Mouse (Mus musculus): ENCODE measurements around the gene Psmd1. TPM values are rescaled to one million over a fixed set of nuclear protein-coding genes. Genes with fewer than 3 reads are reported as not detected.

Psmd1 gene
- polyA plus RNA-seq, 1 experiment from 2014 or later = 113 TPM

- Histone ChIP-seq H3K4me2 (no peak overlapping the region), H3K36me3 (no peaks in the 10 kb centered on the region), H3K9me3 (replicated peaks) (no peaks in the 10 kb centered on the region), H3K9ac (no peak overlapping the region), H3K4me3 (no peak overlapping the region), H3K27ac (no peak overlapping the region), H3K27me3 (no peaks in the 10 kb centered on the region), H3K4me1 (replicated peaks) (0 out of 2 replicates have a peak, but pooled peaks cover 6% of the 10 kb centered on the region)
- ATAC-seq (replicated peaks; ENCODE audit: insufficient number of reproducible peaks, insufficient read depth, low FRiP score, low read depth) = no peak
- 69% methylated on average over 5 of the region's 5 CpGs for WGBS
Observed at GRCm38 (mm10) chr1:86147557-86147956, 83.4 kb downstream of the Psmd1 start.

GRCm38 (mm10) chr1:86148161-86148560 is 84.0 kb downstream of the Psmd1 start:
- no peaks in the 10 kb centered on the region for H3K27me3 ChIP-seq
- H3K36me3 ChIP-seq = no peaks in the 10 kb centered on the region
- H3K4me2 ChIP-seq = no peak overlapping the region
- no peak overlapping the region for H3K9ac ChIP-seq
- H3K4me1 ChIP-seq (replicated peaks) = 0 out of 2 replicates have a peak, but pooled peaks cover 6% of the 10 kb centered on the region
- ATAC-seq (replicated peaks; ENCODE audit: insufficient number of reproducible peaks, insufficient read depth, low FRiP score, low read depth) = no peak
- H3K9me3 ChIP-seq (replicated peaks) = no peaks in the 10 kb centered on the region
- H3K27ac ChIP-seq = no peak overlapping the region
- H3K4me3 ChIP-seq = no peak overlapping the region
- WGBS = 75% methylated on average over 9 of the region's 9 CpGs

- no peak overlapping the region for H3K9ac ChIP-seq
- WGBS = 73% methylated on average over 6 of the region's 6 CpGs
- peaks cover 14% of the 10 kb centered on the region for H3K4me1 ChIP-seq (replicated peaks)
- no peak overlapping the region for H3K4me3 ChIP-seq
- ATAC-seq (replicated peaks; ENCODE audit: insufficient number of reproducible peaks, insufficient read depth, low FRiP score, low read depth) = no peak
- H3K4me2 ChIP-seq = no peak overlapping the region
- H3K27ac ChIP-seq = no peak overlapping the region
- no peaks in the 10 kb centered on the region for H3K9me3 ChIP-seq (replicated peaks)
- no peaks in the 10 kb centered on the region for H3K36me3 ChIP-seq
- no peaks in the 10 kb centered on the region for H3K27me3 ChIP-seq
Observed at GRCm38 (mm10) chr1:86150929-86151328, 86.7 kb downstream of the Psmd1 start.

GRCm38 (mm10) chr1:86151376-86151775 is 87.2 kb downstream of the Psmd1 start:
- H3K27ac ChIP-seq = no peak overlapping the region
- no peak overlapping the region for H3K4me3 ChIP-seq
- H3K27me3 ChIP-seq = no peaks in the 10 kb centered on the region
- no peaks in the 10 kb centered on the region for H3K9me3 ChIP-seq (replicated peaks)
- peaks cover 14% of the 10 kb centered on the region for H3K4me1 ChIP-seq (replicated peaks)
- H3K36me3 ChIP-seq = no peaks in the 10 kb centered on the region
- no peak overlapping the region for H3K9ac ChIP-seq
- WGBS = 58% methylated on average over 7 of the region's 7 CpGs
- H3K4me2 ChIP-seq = no peak overlapping the region
- no peak for ATAC-seq (replicated peaks; ENCODE audit: insufficient number of reproducible peaks, insufficient read depth, low FRiP score, low read depth)

GRCm38 (mm10) chr1:86152618-86153017 is 88.4 kb downstream of the Psmd1 start:
- no peaks in the 10 kb centered on the region for H3K36me3 ChIP-seq
- no peak overlapping the region for H3K4me3 ChIP-seq
- H3K4me1 ChIP-seq (replicated peaks) = peaks cover 14% of the 10 kb centered on the region
- no peak overlapping the region for H3K27ac ChIP-seq
- H3K4me2 ChIP-seq = no peak overlapping the region
- no peaks in the 10 kb centered on the region for H3K9me3 ChIP-seq (replicated peaks)
- no peak for ATAC-seq (replicated peaks; ENCODE audit: insufficient number of reproducible peaks, insufficient read depth, low FRiP score, low read depth)
- H3K27me3 ChIP-seq = no peaks in the 10 kb centered on the region
- WGBS = 80% methylated on average over 1 of the region's 1 CpGs
- H3K9ac ChIP-seq = no peak overlapping the region

- Histone ChIP-seq H3K36me3 (no peaks in the 10 kb centered on the region), H3K9me3 (replicated peaks) (no peaks in the 10 kb centered on the region), H3K4me1 (replicated peaks) (peaks cover 14% of the 10 kb centered on the region), H3K9ac (peak within 1 kb of the TSS; percentile 78), H3K27me3 (no peaks in the 10 kb centered on the region), H3K27ac (peak within 1 kb of the TSS; percentile 85), H3K4me3 (peak within 1 kb of the TSS; percentile 97), H3K4me2 (peak within 1 kb of the TSS; percentile 93)
- ATAC-seq (replicated peaks; ENCODE audit: insufficient number of reproducible peaks, insufficient read depth, low FRiP score, low read depth) = peak; percentile 100
- 4% methylated on average over 40 of the region's 40 CpGs for WGBS
Observed at GRCm38 (mm10) chr1:86154133-86154823, 90.1 kb downstream of the Psmd1 start, which contains the start of gene Armc9. Gene Armc9 (plus strand): TSS chr1:86154780.

GRCm38 (mm10) chr1:86154824-86155164 is 90.6 kb downstream of the Psmd1 start:
- no peaks in the 10 kb centered on the region for H3K36me3 ChIP-seq
- H3K27me3 ChIP-seq = no peaks in the 10 kb centered on the region
- WGBS = under 1% methylated on average over 18 of the region's 18 CpGs
- no peak overlapping the region for H3K27ac ChIP-seq
- no peak for ATAC-seq (replicated peaks; ENCODE audit: insufficient number of reproducible peaks, insufficient read depth, low FRiP score, low read depth)
- peak overlapping the region; percentile 78 for H3K9ac ChIP-seq
- peak overlapping the region; percentile 97 for H3K4me3 ChIP-seq
- H3K4me1 ChIP-seq (replicated peaks) = peaks cover 14% of the 10 kb centered on the region
- H3K9me3 ChIP-seq (replicated peaks) = no peaks in the 10 kb centered on the region
- H3K4me2 ChIP-seq = peak overlapping the region; percentile 93

- Histone ChIP-seq H3K4me2 (no peak overlapping the region), H3K9me3 (replicated peaks) (no peaks in the 10 kb centered on the region), H3K27ac (no peak overlapping the region), H3K27me3 (no peaks in the 10 kb centered on the region), H3K9ac (no peak overlapping the region), H3K4me1 (replicated peaks) (peaks cover 14% of the 10 kb centered on the region), H3K36me3 (peaks cover 7% of the 10 kb centered on the region; the same call in 1 of the 2 replicates), H3K4me3 (no peak overlapping the region)
- no peak for ATAC-seq (replicated peaks; ENCODE audit: insufficient number of reproducible peaks, insufficient read depth, low FRiP score, low read depth)
- 71% methylated on average over 3 of the region's 3 CpGs for WGBS
Observed at GRCm38 (mm10) chr1:86156075-86156474, 91.9 kb downstream of the Psmd1 start.

GRCm38 (mm10) chr1:86156595-86156994 is 92.4 kb downstream of the Psmd1 start:
- Histone ChIP-seq H3K4me1 (replicated peaks) (peaks cover 10% of the 10 kb centered on the region), H3K4me3 (no peak overlapping the region), H3K9ac (no peak overlapping the region), H3K9me3 (replicated peaks) (no peaks in the 10 kb centered on the region), H3K27ac (no peak overlapping the region), H3K4me2 (no peak overlapping the region), H3K27me3 (no peaks in the 10 kb centered on the region), H3K36me3 (peaks cover 9% of the 10 kb centered on the region)
- ATAC-seq (replicated peaks; ENCODE audit: insufficient number of reproducible peaks, insufficient read depth, low FRiP score, low read depth) = no peak
- 74% methylated on average over 6 of the region's 6 CpGs for WGBS

- Histone ChIP-seq H3K27me3 (no peaks in the 10 kb centered on the region), H3K4me2 (no peak overlapping the region), H3K4me3 (no peak overlapping the region), H3K36me3 (peaks cover 13% of the 10 kb centered on the region), H3K9me3 (replicated peaks) (no peaks in the 10 kb centered on the region), H3K27ac (no peak overlapping the region), H3K9ac (no peak overlapping the region), H3K4me1 (replicated peaks) (peaks cover 5% of the 10 kb centered on the region)
- 90% methylated on average over 6 of the region's 6 CpGs for WGBS
- ATAC-seq (replicated peaks; ENCODE audit: insufficient number of reproducible peaks, insufficient read depth, low FRiP score, low read depth) = no peak
Observed at GRCm38 (mm10) chr1:86160059-86160458, 95.9 kb downstream of the Psmd1 start.

- no peak overlapping the region for H3K27ac ChIP-seq
- H3K36me3 ChIP-seq = peaks cover 16% of the 10 kb centered on the region
- 94% methylated on average over 5 of the region's 5 CpGs for WGBS
Observed at GRCm38 (mm10) chr1:86160479-86160878, 96.3 kb downstream of the Psmd1 start.

GRCm38 (mm10) chr1:86161061-86161460 is 96.9 kb downstream of the Psmd1 start:
- H3K9ac ChIP-seq = no peak overlapping the region
- no peaks in the 10 kb centered on the region for H3K27me3 ChIP-seq
- no peak overlapping the region for H3K4me2 ChIP-seq
- H3K4me3 ChIP-seq = no peak overlapping the region
- no peak for ATAC-seq (replicated peaks; ENCODE audit: insufficient number of reproducible peaks, insufficient read depth, low FRiP score, low read depth)
- no peak overlapping the region for H3K27ac ChIP-seq
- 64% methylated on average over 5 of the region's 5 CpGs for WGBS
- peaks cover 18% of the 10 kb centered on the region for H3K36me3 ChIP-seq
- 0 out of 2 replicates have a peak, but pooled peaks cover 2% of the 10 kb centered on the region for H3K4me1 ChIP-seq (replicated peaks)
- no peaks in the 10 kb centered on the region for H3K9me3 ChIP-seq (replicated peaks)

More at GRCm38 (mm10) chr1:86160479-86160878, 96.3 kb downstream of the Psmd1 start:
- Histone ChIP-seq H3K4me1 (replicated peaks) (0 out of 2 replicates have a peak, but pooled peaks cover 2% of the 10 kb centered on the region), H3K9ac (no peak overlapping the region), H3K27me3 (no peaks in the 10 kb centered on the region), H3K9me3 (replicated peaks) (no peaks in the 10 kb centered on the region), H3K4me2 (no peak overlapping the region), H3K4me3 (no peak overlapping the region)
- no peak for ATAC-seq (replicated peaks; ENCODE audit: insufficient number of reproducible peaks, insufficient read depth, low FRiP score, low read depth)
